Mouse (Mus musculus) neural tube, embryonic 10.5 days (tissue): ENCODE measurements at regions not wholly inside any gene's neighbourhood (a gene's known extent, or its start where the extent isn't known, plus 50 kb on each side); places are given as distances from the start of the nearest gene placed in this dataset.

Experiments used
- DNase-seq: peaks from one replicate; pipeline ENCODE4 v3.0.0-alpha.2; 2017; ENCODE audit warnings: low spot score; ENCODE audit errors: extremely low spot score

DNA sequence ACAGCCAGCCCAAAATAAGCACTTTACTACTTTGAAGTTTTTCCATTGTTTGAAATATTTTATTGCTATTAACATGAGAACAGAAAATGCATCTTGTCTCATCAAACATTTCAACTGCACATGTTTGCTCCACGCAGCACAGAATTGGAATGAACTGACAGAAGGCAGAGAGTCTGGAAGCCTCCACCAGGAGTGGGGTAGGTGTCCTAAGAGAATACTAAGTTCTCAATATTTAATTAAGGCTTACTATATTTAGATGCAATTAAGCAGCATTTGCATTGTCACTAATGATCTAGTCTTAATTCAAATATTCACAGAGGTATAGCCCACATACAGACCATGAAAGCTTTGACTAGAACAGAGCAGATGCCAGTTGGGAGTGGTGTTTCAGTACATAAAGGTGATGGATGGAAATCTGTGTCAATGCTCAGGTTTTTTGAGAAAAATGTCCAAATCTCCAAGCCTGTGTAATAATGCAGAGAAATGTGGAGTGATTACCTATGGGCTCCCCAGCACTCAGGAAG lies 491.2 kb downstream of the Tm4sf1 start:
- no peak for DNase-seq

DNA sequence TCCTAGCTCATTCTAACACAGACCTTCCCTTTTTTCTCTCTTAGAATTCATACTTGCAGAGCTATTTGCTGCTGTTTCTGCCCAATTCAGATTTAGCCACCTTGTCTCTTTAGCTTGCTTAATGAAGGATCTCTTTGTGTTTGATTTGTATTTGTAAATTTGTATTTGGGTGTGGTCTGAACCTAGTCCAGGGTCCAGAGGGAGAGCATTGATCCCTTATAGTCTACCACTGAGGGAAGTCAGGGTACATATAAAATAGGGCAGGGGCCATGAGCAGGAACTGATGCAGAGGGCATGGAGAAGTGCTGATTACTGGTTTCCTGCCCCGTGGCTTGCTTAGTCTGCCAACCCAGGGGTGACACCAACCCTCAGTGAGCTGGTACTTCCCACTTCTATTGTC lies 508.7 kb downstream of the Tm4sf1 start:
- DNase-seq = no peak

DNA sequence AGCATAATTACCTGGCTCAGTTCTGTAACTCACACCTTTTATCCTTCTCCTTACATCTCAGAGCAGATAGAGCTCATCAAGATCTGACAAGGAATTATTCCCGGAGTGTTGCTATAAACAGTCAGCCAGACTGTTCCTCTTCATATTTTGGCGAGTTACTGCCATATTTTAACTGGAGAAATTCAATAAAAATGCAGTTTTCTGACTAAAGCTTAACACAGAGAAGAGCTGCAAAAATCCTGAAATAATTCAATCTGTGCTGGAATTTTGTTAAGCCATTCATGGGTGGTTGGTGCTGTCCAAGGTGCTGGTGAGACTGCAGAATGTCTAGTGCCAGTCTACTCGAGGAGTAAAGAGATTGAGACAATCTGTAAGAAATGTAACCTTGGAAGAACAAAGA lies 512.6 kb downstream of the Tm4sf1 start:
- peak; percentile 16 for DNase-seq

DNA sequence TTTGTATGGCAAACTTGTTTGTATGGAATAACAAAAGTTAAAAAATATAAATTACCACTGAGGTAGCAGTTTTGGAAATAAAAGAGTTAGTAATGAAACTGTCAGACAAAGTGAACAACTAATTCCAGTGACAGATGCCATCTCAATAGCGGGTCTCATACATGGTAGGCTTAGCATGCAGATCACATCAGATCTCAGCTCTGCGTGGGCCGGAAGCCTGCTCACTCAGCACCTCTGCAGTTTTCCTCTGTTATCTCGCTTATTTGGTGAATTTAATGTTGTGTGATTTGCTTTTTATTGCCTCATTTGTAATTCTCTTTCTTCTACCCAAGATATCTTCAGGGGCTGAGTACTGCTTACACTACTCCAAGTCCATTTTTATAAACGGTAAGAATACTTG lies 527.9 kb downstream of the Tm4sf1 start:
- no peak for DNase-seq

DNA sequence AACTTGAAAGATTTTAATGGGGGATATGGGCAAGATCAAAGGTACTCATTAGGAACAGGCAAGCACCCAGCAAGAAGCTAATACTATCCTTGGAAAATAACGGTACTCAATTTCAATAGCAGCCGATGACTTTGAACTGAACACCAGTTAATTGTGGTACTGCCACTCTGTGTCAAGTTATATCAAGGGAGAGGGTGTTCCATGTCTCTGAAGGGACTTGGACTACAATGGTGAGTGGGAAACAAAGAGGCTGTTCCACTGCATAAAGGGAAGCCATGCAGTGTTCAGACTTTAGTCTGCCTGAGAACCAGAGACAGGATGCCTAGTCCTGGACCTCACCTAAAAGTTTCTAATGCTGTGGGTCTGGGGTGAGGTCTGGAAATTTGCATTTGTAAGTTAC lies 531.6 kb downstream of the Tm4sf1 start:
- no peak for DNase-seq

DNA sequence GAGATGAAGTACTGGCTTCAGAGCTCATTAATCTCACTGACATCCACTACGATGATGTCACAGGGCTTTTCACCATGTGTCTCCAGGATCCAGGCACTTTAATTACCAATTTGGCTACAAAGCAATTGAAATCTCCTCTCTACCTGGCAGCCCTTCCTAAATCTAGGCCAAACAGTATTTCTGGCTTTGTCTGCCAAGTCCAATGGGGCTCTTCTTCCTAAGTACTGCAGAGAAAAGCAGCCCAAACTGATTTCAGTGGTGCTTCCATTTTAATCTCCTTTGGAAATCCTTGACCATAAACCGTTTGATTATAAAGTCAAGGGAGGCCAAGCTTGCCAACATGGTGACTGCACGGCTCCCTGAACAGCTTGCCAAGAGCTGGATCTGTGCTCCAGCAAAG lies 534.7 kb downstream of the Tm4sf1 start:
- no peak for DNase-seq

DNA sequence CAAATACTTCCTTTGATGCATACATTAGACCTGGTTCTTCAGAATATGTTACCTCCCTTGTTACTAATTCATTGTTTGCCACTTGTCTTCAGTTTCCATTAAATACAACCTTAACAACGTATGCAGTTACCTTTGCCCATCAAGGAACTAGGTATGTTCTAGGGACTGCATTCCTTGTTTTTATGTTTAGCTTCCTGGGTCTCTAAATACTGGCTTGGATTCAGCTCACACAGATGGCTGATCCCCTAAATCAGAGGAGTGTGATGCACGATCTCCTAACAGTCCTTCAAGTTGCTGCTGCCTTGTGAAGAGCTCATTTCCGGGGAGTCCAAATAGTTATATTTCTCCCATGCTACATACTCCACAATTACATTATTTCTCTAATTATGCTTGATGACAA lies 537.5 kb downstream of the Tm4sf1 start:
- DNase-seq = no peak

DNA sequence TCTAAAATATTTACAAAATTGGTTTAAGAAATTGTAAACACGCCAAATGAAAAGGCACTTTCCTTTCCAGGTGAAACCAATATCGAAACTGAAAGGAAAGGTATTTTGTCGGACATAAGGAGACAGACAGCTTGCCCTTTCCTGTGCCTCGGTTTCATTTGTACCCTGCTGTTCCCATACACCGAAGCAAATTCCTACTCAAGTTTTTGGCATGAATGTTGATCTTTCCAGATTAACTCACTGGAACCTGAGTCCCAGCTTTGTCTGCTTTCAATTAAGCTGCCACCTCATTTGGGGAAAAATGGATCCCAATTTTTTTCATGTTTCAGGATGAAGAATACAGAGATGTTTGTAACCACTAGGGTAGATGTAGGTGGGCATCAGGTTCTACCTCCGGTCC lies 537.9 kb downstream of the Tm4sf1 start:
- no peak for DNase-seq

DNA sequence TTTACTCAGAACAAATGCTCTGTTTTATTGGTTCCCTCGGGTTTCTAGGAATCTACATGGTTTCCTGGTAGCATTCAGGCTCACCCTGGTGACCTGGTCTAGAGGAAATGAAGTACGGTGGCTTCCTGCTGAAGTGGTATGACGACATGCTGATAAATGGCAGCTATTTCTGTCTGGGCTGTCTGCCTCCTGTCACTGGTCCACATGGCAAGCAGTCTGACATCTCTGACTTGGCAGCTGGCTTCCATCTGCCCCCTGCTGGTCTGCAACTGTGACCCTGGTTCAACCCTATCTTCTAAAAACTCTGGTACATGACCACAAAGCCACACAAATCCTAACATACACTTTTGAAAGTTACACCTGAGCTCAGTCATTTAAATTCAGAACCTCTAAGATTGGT lies 548.1 kb downstream of the Tm4sf1 start:
- peak; percentile 55 for DNase-seq

DNA sequence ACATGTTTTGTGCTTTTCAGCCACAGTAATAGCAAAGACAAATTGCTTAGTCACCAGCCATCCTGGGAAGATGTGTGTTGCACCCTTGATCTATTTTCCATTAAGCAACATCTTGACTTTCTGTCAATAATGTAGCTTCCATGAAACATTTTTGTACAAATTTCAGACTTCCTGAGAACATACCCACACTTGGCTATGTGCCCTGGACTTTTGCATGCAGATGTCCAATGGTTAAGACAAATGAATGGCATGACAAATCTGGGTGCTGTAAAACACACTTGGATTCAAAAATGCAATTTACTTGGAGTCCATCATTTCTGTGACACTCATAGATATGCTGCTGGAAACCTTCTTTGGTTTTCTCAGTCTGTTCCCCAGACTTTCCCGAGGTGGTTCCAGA lies 549.9 kb downstream of the Tm4sf1 start:
- no peak for DNase-seq

DNA sequence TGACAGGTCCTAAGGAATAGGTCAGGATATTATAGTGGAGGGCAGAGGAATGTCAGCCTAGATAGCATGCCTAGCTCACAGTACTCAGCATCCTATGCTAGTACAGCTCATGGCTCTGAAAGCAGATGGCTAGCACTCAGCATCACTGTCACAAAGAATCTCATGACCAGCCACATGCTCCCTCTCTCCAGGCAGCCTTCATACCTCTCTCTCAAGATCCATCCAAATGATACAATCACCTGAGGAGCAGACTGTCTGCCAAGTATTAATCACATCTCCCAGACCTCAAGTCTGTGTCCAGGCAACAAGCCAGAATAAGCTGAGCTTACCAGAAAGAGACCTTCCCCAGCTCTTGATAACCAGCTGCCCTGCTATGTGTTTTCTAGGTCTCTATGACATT lies 557.4 kb upstream of the Nbea start:
- DNase-seq = no peak

DNA sequence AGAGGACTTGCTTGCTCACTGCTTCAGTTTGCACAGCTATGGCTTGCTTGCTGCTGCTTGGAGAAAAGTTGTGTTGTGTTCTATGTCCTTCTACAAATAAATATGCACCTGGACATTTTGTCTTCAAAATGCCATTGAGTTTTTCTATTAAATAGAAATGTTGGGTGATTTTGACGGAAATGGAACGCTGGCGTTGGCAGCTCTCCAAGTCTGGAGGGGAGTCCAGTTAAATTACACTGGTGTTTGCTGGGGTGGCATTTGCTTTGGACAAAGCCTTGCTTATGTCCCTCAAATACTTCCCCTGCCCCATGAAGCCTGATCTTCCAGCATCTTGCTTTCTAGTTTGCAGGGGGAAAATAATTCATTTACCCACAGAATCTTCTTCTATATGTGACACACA lies 556.0 kb upstream of the Nbea start:
- no peak for DNase-seq

DNA sequence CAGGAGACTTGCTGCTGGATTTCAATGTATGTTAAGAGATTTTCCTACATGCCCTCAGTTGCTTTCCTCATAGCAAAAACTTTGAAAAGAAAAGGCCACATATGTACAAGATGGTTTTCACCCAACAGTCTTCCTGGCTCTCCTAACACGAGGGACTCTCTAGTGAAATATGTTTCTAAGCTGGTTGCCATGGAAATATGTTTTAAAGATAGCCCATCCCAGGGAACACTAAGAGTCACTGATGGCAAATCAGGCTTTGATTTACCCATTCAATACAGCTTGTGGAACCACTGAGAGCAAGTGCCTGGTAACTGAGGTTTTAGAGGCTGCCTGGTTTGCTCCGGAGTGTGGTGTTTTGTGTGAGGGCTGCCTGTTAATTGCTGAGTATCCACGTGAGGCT lies 547.3 kb upstream of the Nbea start:
- DNase-seq = no peak

DNA sequence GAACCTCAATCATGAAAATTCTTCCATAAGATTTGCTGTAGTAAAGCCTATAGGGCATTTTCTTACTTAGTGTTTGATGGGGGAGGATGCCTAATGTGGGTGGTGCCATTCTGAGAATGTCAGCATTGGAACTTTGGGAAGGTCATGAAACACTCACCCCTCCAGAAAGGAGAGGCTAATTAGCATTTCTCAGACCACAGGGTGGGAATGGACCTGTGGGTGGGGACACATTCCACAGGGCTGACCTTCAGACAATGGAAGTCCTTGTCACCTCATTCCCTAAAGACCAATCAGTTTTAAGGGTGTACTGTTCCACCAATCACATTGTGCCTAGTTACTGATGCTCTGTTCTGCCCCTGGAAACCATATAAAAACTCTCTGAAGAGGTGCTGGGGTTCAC lies 541.5 kb upstream of the Nbea start:
- no peak for DNase-seq

DNA sequence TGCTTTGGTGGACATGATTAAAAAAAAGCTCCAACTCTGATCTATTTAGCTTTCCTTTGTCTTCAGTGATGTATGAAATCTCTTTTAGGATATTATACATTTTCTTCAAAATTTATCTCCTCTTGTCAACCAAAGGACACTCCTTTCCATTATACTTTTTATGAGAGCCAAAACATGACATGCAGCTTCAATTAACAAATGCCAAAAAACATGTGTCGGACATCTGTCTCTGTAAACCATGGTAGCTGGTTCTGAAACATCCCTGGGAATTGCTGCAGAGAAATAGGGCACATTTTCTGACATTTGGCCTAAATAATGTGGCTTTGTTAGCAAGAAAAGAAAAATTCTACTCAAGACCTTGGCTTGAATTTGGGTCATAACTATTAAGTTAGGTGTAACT lies 524.8 kb upstream of the Nbea start:
- no peak for DNase-seq

DNA sequence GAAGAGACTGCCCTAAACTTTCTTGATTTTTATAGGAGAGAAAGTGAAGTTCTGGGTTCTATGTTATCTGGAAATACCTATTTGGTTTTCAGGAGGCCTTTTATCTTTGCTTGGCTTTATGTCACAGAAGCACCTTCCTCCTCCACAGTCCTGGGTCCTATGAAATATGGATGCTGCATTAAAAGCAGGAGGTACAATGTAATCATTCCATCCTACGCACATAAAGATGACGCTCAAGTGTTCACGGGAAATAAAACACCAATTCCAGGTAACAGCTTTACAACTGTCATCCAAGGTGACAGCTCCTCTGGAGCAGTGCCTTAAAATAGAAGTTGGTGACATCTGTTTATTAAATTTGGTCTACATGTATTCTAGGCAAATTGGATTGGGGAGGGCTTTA lies 523.8 kb upstream of the Nbea start:
- no peak for DNase-seq

DNA sequence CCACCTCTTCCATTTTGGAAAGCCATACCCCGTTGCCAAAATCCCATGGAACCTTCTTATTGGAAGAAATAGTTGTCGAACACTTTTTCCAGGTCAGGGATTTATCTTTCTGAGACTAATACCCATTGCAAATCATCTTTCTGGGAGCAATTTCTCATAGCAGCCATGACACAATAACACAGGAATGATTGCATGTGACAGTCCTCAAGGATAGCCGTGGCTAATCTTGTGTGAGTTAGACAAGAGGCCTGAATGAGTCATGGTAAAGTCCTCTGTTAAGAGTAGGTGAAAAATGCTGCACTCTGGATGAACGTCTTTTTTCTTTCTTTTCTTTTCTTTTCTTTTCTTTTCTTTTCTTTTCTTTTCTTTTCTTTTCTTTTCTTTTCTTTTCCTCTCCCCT lies 522.5 kb upstream of the Nbea start:
- DNase-seq = no peak

DNA sequence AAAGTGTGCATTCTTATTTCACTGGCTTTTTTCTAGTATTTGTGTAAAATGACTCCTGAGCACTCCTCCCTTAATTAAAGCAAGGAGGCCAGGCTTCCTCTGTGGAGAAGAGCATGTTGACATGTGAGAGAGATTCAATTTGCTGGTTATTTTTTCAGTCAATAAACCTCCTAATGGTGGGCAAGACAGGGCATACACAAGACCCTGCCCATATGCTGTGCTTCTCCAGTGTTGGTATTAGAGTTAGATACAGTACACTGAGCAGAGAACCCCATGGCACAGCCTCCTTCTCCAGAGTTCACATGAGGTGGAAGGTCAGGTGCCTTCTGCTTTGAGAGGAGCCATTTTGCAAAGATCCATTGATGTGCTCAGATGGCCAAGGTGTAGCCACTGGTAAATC lies 515.4 kb upstream of the Nbea start:
- no peak for DNase-seq

DNA sequence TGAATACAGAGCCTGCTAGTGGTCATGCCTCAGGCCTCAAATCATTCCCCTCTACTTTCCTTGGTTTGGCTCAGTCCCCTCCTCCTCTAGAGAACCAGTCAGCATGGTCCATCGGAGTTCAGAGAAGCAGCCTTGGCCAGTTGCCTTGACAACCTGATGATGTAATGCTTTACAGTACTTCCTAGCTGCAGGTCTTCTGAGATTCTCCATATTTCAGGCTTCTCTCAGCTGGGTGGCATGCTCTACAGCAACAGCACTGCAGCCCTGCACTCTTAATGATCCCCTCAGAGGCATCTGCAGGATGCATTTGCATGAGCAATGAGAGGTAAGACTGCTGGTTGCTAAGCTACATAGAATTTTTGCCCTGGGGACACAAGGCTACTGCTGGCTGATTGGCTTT lies 514.7 kb upstream of the Nbea start:
- peak; percentile 33 for DNase-seq

DNA sequence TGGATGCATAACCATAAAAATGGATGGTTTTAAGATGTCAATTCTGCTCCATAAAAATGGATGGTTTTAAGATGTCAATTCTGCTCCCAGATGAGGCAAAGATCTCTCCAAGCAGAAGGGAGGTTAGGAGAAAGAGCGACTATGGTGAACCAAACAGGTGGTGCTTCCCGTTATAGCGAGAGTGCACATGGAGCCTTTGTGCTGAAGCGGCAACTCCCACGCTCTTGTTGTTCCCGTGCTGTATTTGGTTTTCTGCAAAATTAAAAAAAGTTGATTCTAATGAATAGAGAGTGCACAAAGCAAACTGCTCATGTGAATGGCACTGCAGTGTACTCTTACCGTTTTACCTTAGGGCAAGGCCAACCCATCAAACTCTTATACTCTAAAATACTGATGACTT lies 497.5 kb upstream of the Nbea start:
- DNase-seq = no peak

DNA sequence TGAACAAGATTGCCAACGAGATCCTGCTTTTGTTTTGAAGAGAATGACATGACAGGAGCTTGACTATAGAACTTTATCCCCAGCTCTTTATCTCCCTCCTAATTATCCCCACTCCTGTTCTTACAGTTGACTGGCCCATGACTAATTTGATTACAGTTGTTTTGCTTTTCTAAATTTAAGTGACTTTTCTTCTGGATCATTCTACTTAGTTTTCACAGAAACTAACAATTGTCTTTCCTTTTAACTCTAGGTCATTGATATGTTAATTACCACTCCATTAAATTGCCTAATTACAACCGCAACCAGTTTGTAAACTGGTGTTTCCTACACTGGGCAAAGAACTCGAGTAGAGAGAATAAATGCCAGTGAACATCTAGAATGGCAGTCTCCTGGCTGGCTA lies 485.3 kb upstream of the Nbea start:
- DNase-seq = no peak

DNA sequence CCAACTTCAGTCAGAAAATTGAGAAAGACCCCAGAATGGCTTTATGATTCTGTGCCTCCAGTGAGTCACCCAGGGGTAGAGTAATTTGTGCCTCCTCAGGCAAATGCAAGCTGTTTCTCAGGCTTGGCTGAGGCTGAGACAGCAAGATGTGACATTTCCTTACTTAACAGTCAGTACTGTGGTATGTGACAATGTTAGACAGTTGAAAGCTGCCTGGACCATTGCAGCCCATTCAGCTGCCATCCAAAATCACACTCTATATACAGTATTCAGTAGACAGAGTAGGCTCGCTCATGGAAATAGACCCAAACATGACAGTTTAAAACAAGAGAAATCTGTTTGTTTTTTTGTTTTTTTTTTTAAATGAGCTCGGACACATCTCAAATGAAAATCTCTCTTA lies 477.1 kb upstream of the Nbea start:
- no peak for DNase-seq

DNA sequence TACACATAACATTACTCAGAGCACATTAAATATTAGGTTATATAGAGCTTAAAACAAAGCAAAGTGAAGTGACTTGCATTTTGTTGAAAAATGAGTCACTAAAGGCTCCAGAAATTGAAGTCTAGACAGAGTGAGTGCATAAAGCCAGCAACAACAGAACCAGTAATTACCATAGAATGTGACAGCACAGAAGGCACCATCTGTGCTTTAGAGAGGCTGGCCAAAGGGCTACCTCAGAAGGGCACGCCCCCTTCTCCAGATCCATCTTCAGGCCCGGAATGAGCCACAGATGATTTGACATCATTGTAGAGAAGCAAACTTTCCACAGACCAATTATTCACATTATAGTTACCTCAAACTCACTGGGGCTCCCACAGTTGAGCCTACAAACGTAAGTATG lies 463.8 kb upstream of the Nbea start:
- no peak for DNase-seq
